Mouse (Mus musculus) adrenal gland, postnatal 0 days (tissue): Measurements from ENCODE around the gene Igf2bp3. TPM values are rescaled to one million over a fixed set of nuclear protein-coding genes. Genes with fewer than 3 reads are reported as not detected.

Experiments used
- polyA plus RNA-seq: library from polyadenylated mRNA; unstranded; fragments of >200 nt; fragmentation: Nextera tagmentation; extraction: Ambion mirVana; gene quantifications from 2 replicates; pipeline ENCODE4 v1.2.1, GENCODE M21; 2015

Igf2bp3 gene
- 20.9 and 21.8 TPM in 2 replicates for polyA plus RNA-seq

GRCm38 (mm10) chr6:49214928-49215747 is at the start of gene Igf2bp3:
Gene Igf2bp3 (minus strand): TSS chr6:49214957.

GRCm38 (mm10) chr6:49263847-49264243 is 49.1 kb upstream of the Igf2bp3 start, which contains the start of gene Tra2a:
Gene Tra2a (minus strand): TSS chr6:49264033.

DNA sequence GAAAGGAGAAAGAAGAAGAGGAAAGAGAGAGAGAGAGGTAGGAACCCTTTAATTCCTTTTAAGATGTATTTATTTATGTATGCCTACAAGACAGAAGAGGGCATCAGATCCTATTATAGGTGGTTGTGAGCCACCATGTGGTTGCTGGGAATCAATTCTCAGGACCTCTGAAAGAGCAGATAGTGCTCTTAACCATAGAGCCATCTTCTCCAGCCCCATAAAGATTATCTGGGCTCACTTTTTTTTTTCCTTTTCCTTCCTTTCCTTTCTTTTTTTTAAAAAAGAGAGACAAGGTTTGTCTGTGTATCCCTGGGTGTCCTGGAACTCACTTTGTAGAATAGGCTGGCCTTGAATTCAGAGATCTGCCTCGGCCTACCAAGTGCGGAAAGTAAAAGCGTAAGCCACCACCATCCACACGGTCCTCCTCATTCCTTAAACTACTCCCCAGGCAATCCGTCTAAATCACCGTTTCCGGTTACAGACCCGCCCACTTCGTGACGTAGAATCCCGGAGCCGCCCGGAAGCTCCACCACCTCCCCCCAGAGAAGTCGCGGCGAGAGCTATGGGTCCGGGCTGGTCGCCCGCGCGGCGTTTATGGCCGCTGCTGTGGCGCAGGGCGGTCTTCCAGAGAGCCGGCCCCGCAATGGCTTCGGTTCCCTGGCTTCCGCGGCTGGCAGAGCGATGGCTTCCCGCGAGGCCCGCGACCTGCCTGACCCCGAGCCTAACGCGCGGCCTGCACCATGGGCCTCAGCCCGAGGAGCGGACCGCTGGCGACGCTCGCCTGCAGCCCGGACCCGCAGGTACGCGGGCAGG is 141.2 kb downstream of the Igf2bp3 start, which contains the start of gene Malsu1:
Malsu1 (plus strand) TSS at position 492 of the 813 bp plus-strand sequence.

DNA sequence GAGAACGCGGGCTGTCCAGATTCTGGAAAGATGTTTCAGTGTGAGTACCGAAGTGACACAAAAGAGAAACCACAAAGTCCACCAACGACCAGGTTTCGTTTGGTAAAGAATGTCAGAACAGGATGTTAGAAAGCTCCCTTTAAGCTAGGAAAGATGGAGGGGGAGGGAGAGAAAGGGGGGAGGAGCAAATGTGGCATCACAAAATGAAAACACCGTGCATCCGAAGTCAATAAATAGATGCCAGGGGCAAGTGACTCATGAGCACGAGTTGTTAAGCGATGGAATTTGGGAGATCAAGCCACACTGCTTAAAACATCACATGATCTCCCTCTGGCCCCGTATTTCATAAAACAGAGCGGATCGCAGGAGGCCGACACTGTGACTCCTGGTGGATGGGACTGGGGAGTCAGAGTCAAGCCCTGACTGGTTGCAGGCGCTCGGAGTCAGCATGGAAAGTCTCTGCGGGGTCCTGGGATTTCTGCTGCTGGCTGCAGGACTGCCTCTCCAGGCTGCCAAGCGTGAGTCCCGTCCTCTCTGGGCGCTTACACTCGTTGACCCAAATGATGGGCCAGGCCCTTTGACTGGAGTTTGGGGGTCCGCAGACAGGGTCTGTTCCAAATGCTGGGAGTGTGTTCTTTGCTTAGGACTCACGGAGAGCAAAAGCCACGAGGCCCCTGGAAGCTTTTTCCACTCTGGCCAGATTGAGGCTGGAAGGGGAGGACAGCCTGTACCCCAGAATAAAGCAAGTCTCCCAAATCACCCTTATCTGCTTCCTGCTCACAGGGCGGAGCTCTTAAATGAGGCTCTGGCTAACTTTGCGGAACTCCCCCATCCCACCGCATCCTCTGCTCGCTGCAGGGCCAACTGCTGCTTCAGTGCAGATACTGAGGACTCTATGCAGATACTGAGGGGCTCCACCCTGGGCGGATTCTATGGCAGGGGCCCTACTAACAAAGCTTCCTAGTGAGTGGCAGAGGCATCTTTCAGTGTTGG is 178.2 kb downstream of the Igf2bp3 start, which contains the start of gene Gpnmb:
Gpnmb (plus strand) TSS at position 272 of the 993 bp plus-strand sequence.

Other genes starting within 250 kb of the Igf2bp3 start
- 0.20 and 0.33 TPM in 2 replicates for gene Doxl2, start 240.0 kb downstream of the Igf2bp3 start, polyA plus RNA-seq
- gene Svs1, start 228.1 kb downstream of the Igf2bp3 start, polyA plus RNA-seq: 0.27 and 0.95 TPM in 2 replicates
- gene Gpnmb, start 178.4 kb downstream of the Igf2bp3 start, polyA plus RNA-seq: 0.54 and 1.1 TPM in 2 replicates
- gene Malsu1, start 141.2 kb downstream of the Igf2bp3 start, polyA plus RNA-seq: 218 and 332 TPM in 2 replicates
- 40.5 and 54.3 TPM in 2 replicates for gene Tra2a, start 49.1 kb upstream of the Igf2bp3 start, polyA plus RNA-seq
- gene Ccdc126, start 104.3 kb upstream of the Igf2bp3 start, polyA plus RNA-seq: 12.2 and 17.4 TPM in 2 replicates
- 7.2 and 8.1 TPM in 2 replicates for gene Fam221a, start 152.8 kb upstream of the Igf2bp3 start, polyA plus RNA-seq
- 0.04 and 0.17 TPM in 2 replicates for gene Stk31, start 180.6 kb upstream of the Igf2bp3 start, polyA plus RNA-seq